In genomic region chr4:119813500-119814184, GRCm38 (mm10) we compare ENCODE assay signal across 9 mouse cellular contexts.
DNase-seq lines count a peak whose midpoint lies in the region; ATAC-seq and TF ChIP-seq lines count a peak whose summit lies in the region.
"Had no signal": no experiment of that assay in that cellular context is flagged by ENCODE, and none has a peak within 500 bp of the region (broad histone marks: within the 10 kb centered on the region; RNA-seq: fewer than 3 reads in every experiment).

No protein-coding gene starts in this region.

- DNase-seq in gastrocnemius, adult 2 months: no peak
- no peak for DNase-seq in gastrocnemius, adult 8-10 months (ENCODE audit: low spot score in 2 of 2)
- peak; percentile 78 for DNase-seq in A20 (ENCODE audit: low read depth, low spot score)
- no peak for DNase-seq in forebrain, embryonic 10.5 days (ENCODE audit: extremely low spot score, low spot score)
- DNase-seq in adrenal gland, adult 2 months: no peak
- no peak for DNase-seq in thymus, adult 18-20 months
- no peak for DNase-seq in adrenal gland, postnatal 14 days
- DNase-seq: adrenal gland, postnatal 10 days had no signal

- no peaks in the 10 kb centered on the region for H3K9me3 ChIP-seq in forebrain, embryonic 10.5 days
- H3K9me3 ChIP-seq in limb, embryonic 12.5 days: no peaks in the 10 kb centered on the region

- H3K27ac ChIP-seq in gastrocnemius, adult 2 months: peak overlapping the region; percentile 84
- H3K27ac ChIP-seq in forebrain, embryonic 10.5 days: no peak overlapping the region
- no peak overlapping the region for H3K27ac ChIP-seq in limb, embryonic 12.5 days

- H3K36me3 ChIP-seq in forebrain, embryonic 10.5 days (replicated peaks): no peaks in the 10 kb centered on the region
- H3K36me3 ChIP-seq in limb, embryonic 12.5 days: no peaks in the 10 kb centered on the region

- peaks cover 65% of the 10 kb centered on the region for H3K27me3 ChIP-seq in forebrain, embryonic 10.5 days (ENCODE audit: poor library complexity, severe bottlenecking)
- peaks cover 61% of the 10 kb centered on the region for H3K27me3 ChIP-seq in limb, embryonic 12.5 days

- peaks cover 43% of the 10 kb centered on the region for H3K4me1 ChIP-seq in forebrain, embryonic 10.5 days
- peaks cover 15% of the 10 kb centered on the region for H3K4me1 ChIP-seq in limb, embryonic 12.5 days (replicated peaks)

- intact Hi-C loops in gastrocnemius, adult 2 months (cut with DNase I): loop anchor here (10.0 kb wide), 1 partner anchor 389 kb away; the partner anchor contains the start of genes Ppcs and Zmynd12

- 0 out of 2 replicates have a peak, but pooled peaks have one; percentile 75 for ATAC-seq in limb, embryonic 12.5 days (ENCODE audit: insufficient number of reproducible peaks, insufficient read depth, low FRiP score, low TSS enrichment, low read depth)

- TF ChIP-seq CTCF in gastrocnemius, adult 2 months (IDR thresholded peaks at IDR 0.05): no peak

- WGBS in forebrain, embryonic 10.5 days: 19% methylated on average over 7 of the region's 12 CpGs
- WGBS in limb, embryonic 12.5 days: 9% methylated on average over 12 of the region's 12 CpGs

- H3K4me2 ChIP-seq in limb, embryonic 12.5 days: peak overlapping the region; percentile 74; the same call in 1 of the 2 replicates

- H3K4me3 ChIP-seq in gastrocnemius, adult 2 months: peak overlapping the region; percentile 88
- peak overlapping the region; percentile 67 for H3K4me3 ChIP-seq in forebrain, embryonic 10.5 days
- no peak overlapping the region for H3K4me3 ChIP-seq in limb, embryonic 12.5 days (replicated peaks)

- no peak overlapping the region for H3K9ac ChIP-seq in limb, embryonic 12.5 days (replicated peaks)
